Mouse (Mus musculus): ENCODE measurements around the gene AC109138.7. TPM values are rescaled to one million over a fixed set of nuclear protein-coding genes. Genes with fewer than 3 reads are reported as not detected.

AC109138.7 gene
- polyA plus RNA-seq, 1 experiment = not detected

- TF ChIP-seq GATA1 (IDR thresholded peaks at IDR 0.05; ENCODE audit: low read length) = no peak
Observed at GRCm38 (mm10) chr19:4187303-4187702, 26.9 kb upstream of the AC109138.7 start.

GRCm38 (mm10) chr19:4189051-4189620 is 25.0 kb upstream of the AC109138.7 start:
- TF ChIP-seq GATA1 (IDR thresholded peaks at IDR 0.05; ENCODE audit: low read length) = no peak

- no peak for TF ChIP-seq GATA1 (IDR thresholded peaks at IDR 0.05; ENCODE audit: low read length)
Observed at GRCm38 (mm10) chr19:4190831-4191334, 23.3 kb upstream of the AC109138.7 start, which contains the start of gene Tbc1d10c. TSS of gene Tbc1d10c (minus strand) at chr19:4191284.

- no peak for TF ChIP-seq GATA1 (IDR thresholded peaks at IDR 0.05; ENCODE audit: low read length)
Observed at GRCm38 (mm10) chr19:4191528-4192250, 22.5 kb upstream of the AC109138.7 start, which contains the start of gene Ppp1ca. TSS of gene Ppp1ca (plus strand) at chr19:4192065.

- TF ChIP-seq GATA1 (IDR thresholded peaks at IDR 0.05; ENCODE audit: low read length) = no peak
Observed at GRCm38 (mm10) chr19:4192251-4192985, 21.7 kb upstream of the AC109138.7 start.

- TF ChIP-seq GATA1 (IDR thresholded peaks at IDR 0.05; ENCODE audit: low read length) = no peak
Observed at GRCm38 (mm10) chr19:4193129-4193528, 21.0 kb upstream of the AC109138.7 start.

GRCm38 (mm10) chr19:4194021-4194724 is 20.0 kb upstream of the AC109138.7 start:
- TF ChIP-seq GATA1 (IDR thresholded peaks at IDR 0.05; ENCODE audit: low read length) = no peak

GRCm38 (mm10) chr19:4194776-4195650 is 19.1 kb upstream of the AC109138.7 start:
- TF ChIP-seq GATA1 (IDR thresholded peaks at IDR 0.05; ENCODE audit: low read length) = no peak

- TF ChIP-seq GATA1 (IDR thresholded peaks at IDR 0.05; ENCODE audit: low read length) = no peak
Observed at GRCm38 (mm10) chr19:4196048-4196447, 18.1 kb upstream of the AC109138.7 start.

- TF ChIP-seq GATA1 (IDR thresholded peaks at IDR 0.05; ENCODE audit: low read length) = no peak
Observed at GRCm38 (mm10) chr19:4196548-4196947, 17.6 kb upstream of the AC109138.7 start.

GRCm38 (mm10) chr19:4197180-4197579 is 17.0 kb upstream of the AC109138.7 start:
- TF ChIP-seq GATA1 (IDR thresholded peaks at IDR 0.05; ENCODE audit: low read length) = no peak

GRCm38 (mm10) chr19:4201291-4201909 is 12.8 kb upstream of the AC109138.7 start, which contains the start of gene Rad9a:
TSS of gene Rad9a (minus strand) at chr19:4201662.
- no peak for TF ChIP-seq GATA1 (IDR thresholded peaks at IDR 0.05; ENCODE audit: low read length)

GRCm38 (mm10) chr19:4202149-4202548 is 12.0 kb upstream of the AC109138.7 start:
- TF ChIP-seq GATA1 (IDR thresholded peaks at IDR 0.05; ENCODE audit: low read length) = no peak

GRCm38 (mm10) chr19:4203148-4203547 is 11.0 kb upstream of the AC109138.7 start:
- TF ChIP-seq GATA1 (IDR thresholded peaks at IDR 0.05; ENCODE audit: low read length) = no peak

All from G1E-ER4 (cell line).